In the genomic region with DNA sequence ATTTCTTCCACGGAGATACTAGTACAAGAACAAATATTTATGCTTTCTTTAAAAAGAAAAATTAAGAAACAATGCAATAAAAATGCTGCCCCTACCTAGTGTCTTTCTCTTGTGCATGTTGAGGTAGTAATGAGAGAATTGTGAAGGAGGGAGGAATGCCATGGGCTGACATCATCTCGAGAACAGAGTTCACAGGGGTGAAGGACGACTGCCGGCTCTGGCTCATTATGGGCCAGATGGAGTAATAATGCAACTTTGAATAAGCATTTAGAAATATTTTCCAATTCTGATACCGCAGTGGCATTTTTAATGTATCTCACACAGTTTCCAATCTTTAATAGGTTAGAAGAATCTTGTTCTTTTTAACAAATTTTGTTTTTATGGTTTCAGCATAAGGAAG, we compare ENCODE assay signal across 25 mouse cellular contexts.
DNase-seq lines count a peak whose midpoint lies in the region; ATAC-seq and TF ChIP-seq lines count a peak whose summit lies in the region.
"Had no signal": no experiment of that assay in that cellular context is flagged by ENCODE, and none has a peak within 500 bp of the region (broad histone marks: within the 10 kb centered on the region; RNA-seq: fewer than 3 reads in every experiment).

No protein-coding gene starts in this region.

- TF ChIP-seq CTCF in liver, adult 2 months (IDR thresholded peaks at IDR 0.05; ENCODE audit: low read depth, low read length): no peak

- no peak overlapping the region for H3K27ac ChIP-seq in liver, adult 2 months (replicated peaks; ENCODE audit: insufficient read depth, low read depth, low read length)
- H3K27ac ChIP-seq in liver, embryonic 11.5 days (ENCODE audit: low read depth, low read length): no peak overlapping the region
- H3K27ac ChIP-seq: embryonic facial prominence, embryonic 13.5 days; embryonic facial prominence, embryonic 15.5 days; forebrain, embryonic 10.5 days; forebrain, embryonic 12.5 days had no signal

- no peak for ATAC-seq in liver, embryonic 11.5 days (replicated peaks; ENCODE audit: low FRiP score)
- ATAC-seq: activated CD4-positive, CD25-positive, alpha-beta regulatory T cell, adult 4 months; CD4-positive, CD25-positive, alpha-beta regulatory T cell, adult 4 months; forebrain, embryonic 14.5 days; forebrain, embryonic 16.5 days; Patski had no signal

- H3K9me3 ChIP-seq in liver, embryonic 11.5 days (ENCODE audit: control insufficient read depth, low read length): peaks cover 2% of the 10 kb centered on the region; the same call in 1 of the 2 replicates

- no peaks in the 10 kb centered on the region for H3K4me1 ChIP-seq in liver, adult 2 months (ENCODE audit: control insufficient read depth, insufficient read depth, low read length)
- no peaks in the 10 kb centered on the region for H3K4me1 ChIP-seq in liver, embryonic 11.5 days (replicated peaks; ENCODE audit: control insufficient read depth, insufficient read depth, low read length)
- H3K4me1 ChIP-seq: embryonic facial prominence, embryonic 13.5 days; embryonic facial prominence, embryonic 15.5 days; forebrain, embryonic 10.5 days; forebrain, embryonic 12.5 days had no signal

- TF ChIP-seq POLR2A in liver, adult 2 months (IDR thresholded peaks at IDR 0.05; ENCODE audit: extremely low read depth, insufficient read depth, low read length): no peak

- H3K79me2 ChIP-seq in liver, adult 2 months (ENCODE audit: control insufficient read depth, insufficient read depth, low read length): peaks cover 4% of the 10 kb centered on the region; the same call in 1 of the 2 replicates

- H3K27me3 ChIP-seq in liver, adult 2 months (ENCODE audit: control insufficient read depth, insufficient read depth, low read length): no peaks in the 10 kb centered on the region
- H3K27me3 ChIP-seq in liver, embryonic 11.5 days (replicated peaks; ENCODE audit: control insufficient read depth, insufficient read depth, low read length): no peaks in the 10 kb centered on the region
- H3K27me3 ChIP-seq: CH12.LX; embryonic facial prominence, embryonic 13.5 days; embryonic facial prominence, embryonic 15.5 days; forebrain, embryonic 12.5 days; Patski had no signal

- peak; percentile 36 to 68 for DNase-seq in adrenal gland, adult (ENCODE audit: inconsistent age in 2 of 2, low spot score in 1 of 2)
- no peak for DNase-seq in adrenal gland, postnatal 4 days (ENCODE audit: low spot score in 2 of 2)
- peak; percentile 32 for DNase-seq in adrenal gland, postnatal 14 days
- no peak for DNase-seq in adrenal gland, adult 18-20 months (ENCODE audit: low spot score in 2 of 2)
- peak; percentile 24 for DNase-seq in liver, adult 2 months (ENCODE audit: extremely low read depth, low read depth, low spot score)
- DNase-seq in liver, embryonic 11.5 days (ENCODE audit: low spot score): no peak
- DNase-seq: B cell, adult 2 months; cerebellum, adult 11 months; cerebellum, adult 18-20 months; cerebellum, adult 8-10 months; cerebellum, adult 9-11 months; cerebellum, postnatal 14 days; cerebellum, postnatal 36 days; embryo, embryonic 11 days had no signal

- peaks cover 67% of the 10 kb centered on the region for H3K36me3 ChIP-seq in liver, adult 2 months (ENCODE audit: control insufficient read depth, insufficient read depth, low read length)
- H3K36me3 ChIP-seq in liver, embryonic 11.5 days (ENCODE audit: control insufficient read depth, insufficient read depth, low read length): peaks cover 55% of the 10 kb centered on the region

- no peak overlapping the region for H3K4me3 ChIP-seq in liver, adult 2 months (ENCODE audit: insufficient read depth, low read depth, low read length)
- H3K4me3 ChIP-seq in liver, embryonic 11.5 days (ENCODE audit: low read depth, low read length): no peak overlapping the region
- H3K4me3 ChIP-seq: embryonic facial prominence, embryonic 13.5 days; embryonic facial prominence, embryonic 15.5 days; erythroblast, embryonic 14.5 days; forebrain, embryonic 10.5 days; forebrain, embryonic 12.5 days had no signal

- WGBS in liver, adult 2 months: 86% methylated on average over 5 of the region's 5 CpGs
- WGBS in liver, embryonic 11.5 days: 88% methylated on average over 5 of the region's 5 CpGs

- H3K9ac ChIP-seq in liver, adult 2 months (ENCODE audit: low read depth, low read length): no peak overlapping the region
- no peak overlapping the region for H3K9ac ChIP-seq in liver, embryonic 11.5 days (ENCODE audit: low read depth, low read length)
- H3K9ac ChIP-seq: embryonic facial prominence, embryonic 13.5 days; embryonic facial prominence, embryonic 15.5 days; forebrain, embryonic 12.5 days had no signal

- H3K4me2 ChIP-seq in liver, embryonic 11.5 days: no peak overlapping the region
- H3K4me2 ChIP-seq: embryonic facial prominence, embryonic 13.5 days; embryonic facial prominence, embryonic 15.5 days; forebrain, embryonic 12.5 days had no signal

Comparison
In these comparisons a context has a peak if more than half of its experiments do, and no peak if none do; other contexts are left out.
1. DNase-seq: peak in adrenal gland, adult (2 of 2), adrenal gland, postnatal 14 days (single experiment) and liver, adult 2 months (single experiment); none in adrenal gland, postnatal 4 days (0 of 2), adrenal gland, adult 18-20 months (0 of 2) and liver, embryonic 11.5 days (single experiment).